Mouse (Mus musculus) fat pad, adult 2 months (tissue): ENCODE measurements around the gene Os9.

ENCODE experiments used
- DNase-seq: peaks from one replicate; pipeline ENCODE4 v3.0.0-alpha.2; 2011; ENCODE audit warnings: low read depth, low spot score; ENCODE audit errors: extremely low read depth

Os9 gene

GRCm38 (mm10) chr10:127120301-127121065 is 448 bp downstream of the Os9 start:
- DNase-seq = no peak

GRCm38 (mm10) chr10:127119229-127119628 is 1.7 kb downstream of the Os9 start:
- DNase-seq = no peak

DNA sequence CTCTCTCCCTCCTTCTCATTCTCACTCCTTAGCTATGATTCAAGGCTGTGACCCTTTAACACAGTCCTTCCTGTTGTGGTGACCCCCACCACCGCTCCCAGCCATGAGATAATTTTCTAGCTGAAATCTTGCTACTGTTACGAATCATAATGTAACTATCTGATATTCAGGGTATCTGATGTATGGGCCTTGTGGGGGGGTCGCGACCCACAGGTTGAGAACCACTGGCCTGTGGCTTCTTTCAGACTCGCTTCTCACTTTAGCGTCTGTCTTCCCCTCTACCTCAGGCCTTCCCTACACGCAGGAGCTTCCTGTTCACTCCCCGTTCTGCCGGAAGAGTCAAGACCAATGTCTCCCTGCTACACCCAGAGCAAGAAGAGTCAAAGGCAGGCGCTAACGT is 2.5 kb downstream of the Os9 start:
- DNase-seq = no peak

DNA sequence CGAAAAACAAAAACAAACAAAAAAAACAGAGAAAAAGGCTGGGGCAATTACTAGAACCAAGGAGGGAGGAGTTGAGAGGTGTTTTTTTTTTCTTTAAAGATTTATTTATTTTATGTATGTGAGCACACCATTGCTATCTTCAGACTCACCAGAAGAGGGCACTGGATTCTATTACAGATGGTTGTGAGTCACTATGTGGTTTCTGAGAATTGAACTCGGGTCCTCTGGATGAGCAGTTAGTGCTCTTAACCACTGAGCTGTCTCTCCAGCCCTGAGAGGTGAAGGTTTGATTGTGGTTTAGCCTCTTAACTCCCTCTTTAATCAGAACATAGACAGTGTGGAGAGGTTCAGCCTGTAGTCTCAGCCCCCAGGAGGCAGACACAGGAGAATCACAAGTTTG is 5.9 kb downstream of the Os9 start:
- DNase-seq = no peak

- DNase-seq = no peak
Observed at GRCm38 (mm10) chr10:127114408-127114807, 6.5 kb downstream of the Os9 start.

DNA sequence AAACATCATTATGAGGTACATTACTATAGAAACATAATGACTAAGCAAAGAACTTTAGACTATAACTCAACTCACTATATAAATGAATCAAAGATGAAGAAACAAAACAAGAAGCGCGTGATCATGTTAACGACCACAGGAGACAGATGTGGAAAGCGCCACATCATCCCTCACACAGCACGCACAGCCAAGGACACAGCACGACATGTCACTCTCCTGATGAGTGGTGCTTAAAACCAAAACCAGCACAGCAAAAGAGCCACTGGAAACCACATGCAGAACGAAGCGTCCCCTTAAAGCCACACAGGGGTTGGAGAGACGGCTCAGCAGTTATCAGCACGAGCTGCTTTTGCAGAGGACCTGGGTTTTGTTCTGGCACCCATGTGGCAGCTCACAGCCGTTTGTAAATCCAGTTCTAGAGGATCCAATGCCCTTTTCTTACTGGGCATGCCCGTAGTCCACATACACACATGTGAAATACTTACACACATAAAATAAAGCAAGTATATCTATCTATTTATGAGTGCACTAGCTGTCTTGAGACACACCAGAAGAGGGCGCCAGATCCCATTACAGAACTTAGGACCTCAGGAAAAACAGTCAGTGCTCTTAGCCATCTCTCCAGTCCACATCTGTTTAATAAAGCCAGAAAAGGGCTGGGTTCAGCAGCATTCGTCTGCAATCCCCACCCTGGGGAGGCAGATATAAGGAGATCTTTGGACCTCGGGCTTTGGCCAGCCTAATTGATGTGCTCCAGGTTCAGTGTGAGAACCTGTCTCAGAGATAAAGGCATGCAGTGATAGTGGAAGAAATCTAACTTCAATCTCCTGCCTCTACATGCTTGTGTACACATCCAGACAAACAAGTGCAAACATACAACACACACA is 9.7 kb downstream of the Os9 start:
- no peak for DNase-seq

- no peak for DNase-seq
Observed at GRCm38 (mm10) chr10:127108262-127108583, 12.7 kb downstream of the Os9 start.

- DNase-seq = no peak
Observed at GRCm38 (mm10) chr10:127107563-127108261, 13.2 kb downstream of the Os9 start.

GRCm38 (mm10) chr10:127103631-127104030 is 17.3 kb downstream of the Os9 start:
- no peak for DNase-seq

GRCm38 (mm10) chr10:127101151-127101550 is 19.8 kb downstream of the Os9 start:
- DNase-seq = no peak

GRCm38 (mm10) chr10:127100414-127100813 is 20.5 kb downstream of the Os9 start:
- DNase-seq = no peak

DNA sequence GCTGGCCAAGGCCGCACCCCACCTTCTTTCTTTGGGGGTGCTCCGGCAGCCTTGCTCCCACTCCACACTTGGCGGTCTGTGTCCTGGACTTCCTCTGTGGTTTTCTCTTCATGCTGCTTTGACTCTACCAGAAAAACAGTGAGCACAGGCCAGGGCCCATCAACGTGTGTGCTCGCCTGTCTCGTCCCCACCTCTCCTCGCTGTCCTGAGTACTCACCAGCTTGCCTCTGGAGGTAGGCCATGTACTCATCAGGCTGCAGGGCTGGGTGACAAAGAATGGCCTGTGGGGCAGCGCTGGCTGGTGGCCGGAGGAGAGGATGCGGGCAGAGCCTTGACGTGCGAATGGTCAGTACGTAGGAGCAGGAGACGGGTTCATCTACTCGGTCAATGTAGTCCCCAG is 21.1 kb downstream of the Os9 start:
- no peak for DNase-seq

DNA sequence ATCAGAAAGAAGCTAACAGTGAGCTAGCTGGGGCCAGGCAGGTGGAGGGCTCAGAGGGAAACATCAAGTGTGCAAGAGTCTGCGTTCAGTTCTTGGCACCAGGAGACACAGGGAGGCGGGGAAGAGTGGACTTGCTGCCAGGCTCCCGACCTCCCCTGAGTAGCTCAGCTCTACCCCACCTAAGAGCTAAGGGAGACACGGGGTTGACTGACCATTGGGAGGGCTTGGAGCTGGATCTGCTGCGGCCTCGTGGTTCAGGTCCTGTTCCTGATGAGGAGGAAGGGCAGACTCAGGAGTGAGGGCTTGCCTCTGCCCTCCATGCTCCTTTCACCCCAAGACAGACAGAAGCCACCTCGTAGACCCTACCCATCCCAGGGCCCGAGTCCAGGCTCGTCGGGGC is 21.7 kb downstream of the Os9 start:
- no peak for DNase-seq

DNA sequence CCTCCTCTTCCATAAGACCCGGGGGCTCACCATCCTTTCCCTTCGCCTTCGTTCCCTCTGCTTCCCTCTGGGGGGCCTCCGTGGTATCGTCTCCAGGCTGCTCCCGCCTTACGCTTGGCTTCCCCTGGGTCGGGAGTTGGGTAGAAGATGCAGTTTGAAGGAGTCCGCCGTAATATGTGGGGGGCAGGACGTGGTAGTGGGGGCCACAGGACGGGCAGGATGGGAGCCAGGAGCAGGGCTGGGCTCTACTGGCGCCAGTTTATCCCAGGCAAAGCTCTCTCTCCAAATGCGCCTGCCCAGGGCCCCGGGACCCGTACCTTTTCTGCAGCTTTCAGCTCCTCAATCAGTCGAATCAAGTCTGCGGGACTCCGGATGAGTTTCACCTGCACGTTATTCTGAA is 22.4 kb downstream of the Os9 start:
- DNase-seq = no peak

DNA sequence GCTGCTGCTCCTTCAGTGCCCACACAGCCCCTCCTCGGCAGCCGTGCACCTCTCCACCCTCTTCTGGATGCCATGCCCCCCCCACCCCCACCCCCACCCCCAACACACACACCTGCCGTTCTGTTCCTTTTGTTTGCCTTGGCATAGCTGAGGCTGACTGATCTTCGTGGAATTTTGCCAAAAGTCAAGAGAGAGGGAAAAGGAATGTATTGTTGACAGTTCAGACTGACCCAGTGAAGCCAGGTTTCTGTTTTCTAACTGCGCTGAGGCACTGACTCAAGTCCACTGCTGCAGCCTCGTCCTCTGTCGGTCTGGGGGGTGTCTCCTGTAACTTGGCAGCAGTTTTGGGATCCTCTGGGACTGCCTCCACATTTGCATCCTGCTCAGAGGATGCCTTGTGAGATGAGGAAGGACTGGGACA is 26.5 kb downstream of the Os9 start:
- no peak for DNase-seq

DNA sequence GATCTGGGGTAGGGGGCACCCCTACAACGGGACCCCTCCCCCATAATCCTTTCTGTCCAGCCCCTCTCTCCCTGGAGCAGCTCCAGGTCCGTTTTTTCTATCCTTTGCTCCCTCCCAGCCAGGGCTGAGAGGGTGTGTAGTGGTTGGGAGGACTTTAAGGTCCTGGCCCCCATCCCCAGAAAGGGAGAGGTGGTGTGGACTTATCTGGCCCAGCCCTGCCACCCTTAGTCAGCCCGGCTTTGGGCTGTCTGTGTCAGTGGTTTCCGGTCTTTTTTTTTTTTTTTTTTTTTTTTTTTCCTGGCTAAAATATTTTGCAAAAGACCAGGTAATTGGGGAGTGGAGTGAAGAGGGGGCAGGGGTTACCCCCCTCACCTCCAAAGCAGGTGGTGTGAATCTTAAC is 28.2 kb downstream of the Os9 start:
- DNase-seq = no peak

- no peak for DNase-seq
Observed at GRCm38 (mm10) chr10:127091507-127092396, 29.2 kb downstream of the Os9 start.

GRCm38 (mm10) chr10:127090560-127091411 is 30.1 kb downstream of the Os9 start:
- DNase-seq = no peak

DNA sequence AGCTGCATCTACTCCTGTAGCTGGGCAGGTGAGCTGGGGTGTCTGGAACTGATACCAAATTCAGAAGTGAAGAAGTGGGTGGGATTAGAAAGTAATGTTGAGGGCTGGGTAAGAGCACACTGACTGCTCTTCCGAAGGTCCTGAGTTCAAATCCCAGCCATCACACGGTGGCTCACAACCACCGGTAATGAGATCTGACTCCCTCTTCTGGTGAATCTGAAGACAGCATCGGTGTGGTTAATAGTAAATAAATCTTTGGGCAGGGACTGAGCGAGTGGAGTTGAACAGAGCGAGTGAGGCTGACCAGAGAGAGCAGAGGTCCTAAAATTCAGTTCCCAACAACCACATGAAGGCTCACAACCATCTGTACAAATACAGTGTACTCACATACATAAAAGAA is 35.3 kb downstream of the Os9 start:
- DNase-seq = no peak

DNA sequence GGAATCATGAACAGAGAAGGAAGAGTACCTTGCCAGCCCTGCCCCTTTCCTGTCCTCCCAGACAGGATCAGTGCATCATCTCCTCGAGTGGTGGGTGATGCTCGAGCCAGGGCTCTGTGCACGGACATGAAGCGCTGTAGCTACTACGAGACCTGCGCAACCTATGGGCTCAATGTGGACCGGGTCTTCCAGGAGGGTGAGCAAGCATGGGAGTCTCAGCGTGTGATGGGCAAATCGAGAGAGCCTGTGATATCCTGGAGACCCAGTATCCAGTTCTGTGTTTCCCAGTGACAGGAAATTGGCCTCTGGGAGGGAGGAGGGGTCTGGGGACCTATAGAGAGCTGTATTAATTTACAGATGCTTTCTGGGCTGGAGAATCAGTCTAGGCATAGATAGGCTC is 35.9 kb downstream of the Os9 start:
- no peak for DNase-seq
